17 mouse cellular contexts compared by ENCODE assay signal in the genomic region with DNA sequence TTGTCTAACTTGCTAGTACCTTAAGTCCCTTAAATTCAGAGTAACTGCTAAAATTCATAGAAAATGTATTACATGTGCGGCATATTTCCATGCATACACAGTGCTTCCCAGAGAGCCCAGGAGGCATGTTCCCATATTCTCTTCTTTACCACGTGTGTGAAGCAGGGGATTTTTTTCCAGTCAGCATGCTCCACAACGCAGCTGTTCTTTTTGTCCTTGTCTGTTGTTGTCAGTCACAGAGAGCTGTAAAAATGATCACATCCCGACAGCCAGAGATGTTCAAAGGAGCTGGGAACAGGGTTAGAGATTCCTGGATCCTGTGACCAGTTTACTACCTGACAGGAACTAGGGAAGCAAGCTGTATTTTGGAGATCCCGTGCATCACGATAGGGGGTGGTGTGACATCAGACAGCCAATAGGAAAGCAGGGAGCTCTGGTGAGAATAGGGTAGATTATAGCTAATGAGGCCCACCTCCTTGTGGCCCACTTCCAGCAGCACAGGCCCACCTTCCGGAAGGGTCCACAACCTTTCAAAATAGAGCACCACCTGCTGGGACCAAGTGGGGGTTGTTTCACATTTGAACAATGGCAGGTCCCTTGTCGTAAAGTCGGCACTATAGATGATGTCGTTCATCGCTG.
DNase-seq lines count a peak whose midpoint lies in the region; ATAC-seq lines count a peak whose summit lies in the region.
"Had no signal": no experiment of that assay in that cellular context is flagged by ENCODE, and none has a peak within 500 bp of the region (broad histone marks: within the 10 kb centered on the region; RNA-seq: fewer than 3 reads in every experiment).

No protein-coding gene starts in this region.

- peak; percentile 31; the same call in 1 of the 2 replicates for ATAC-seq in frontal cortex, adult (ENCODE audit: low TSS enrichment)
- ATAC-seq in neural tube, embryonic 15.5 days (ENCODE audit: low FRiP score), result peak; percentile 48; the same call in 1 of the 2 replicates
- 0 out of 2 replicates have a peak, but pooled peaks have one; percentile 60 for ATAC-seq in forebrain, embryonic 14.5 days
- peak; percentile 36 for ATAC-seq in limb, embryonic 15.5 days (ENCODE audit: insufficient number of reproducible peaks, low FRiP score, low TSS enrichment, low read depth)
- ATAC-seq: intestine, postnatal 0 days had no signal

- intact Hi-C loops in heart, postnatal 25 days (cut with DNase I), result no loop called here

- H3K4me3 ChIP-seq in neural tube, embryonic 15.5 days (replicated peaks), result no peak overlapping the region
- H3K4me3 ChIP-seq in forebrain, embryonic 14.5 days (ENCODE audit: low read depth, low read length), result no peak overlapping the region
- no peak overlapping the region for H3K4me3 ChIP-seq in limb, embryonic 15.5 days
- H3K4me3 ChIP-seq: heart, embryonic 12.5 days had no signal

- no peak for DNase-seq in frontal cortex, postnatal 36 days (ENCODE audit: low spot score in 2 of 2)
- no peak for DNase-seq in neural tube, embryonic 10.5 days (ENCODE audit: extremely low spot score, low spot score)
- peak; percentile 32 for DNase-seq in forebrain, embryonic 14.5 days (ENCODE audit: low spot score)
- no peak for DNase-seq in heart, postnatal 25 days (ENCODE audit: low spot score)
- no peak for DNase-seq in embryo, embryonic 9.5 days (ENCODE audit: extremely low spot score)
- DNase-seq: adrenal gland, postnatal 36 days; cerebellum, adult 8-10 months; heart, postnatal 4 days; lung, postnatal 10 days; right cerebral cortex, adult 18-20 months; spleen, adult 18-20 months had no signal

- peaks cover 9% of the 10 kb centered on the region; the same call in 1 of the 2 replicates for H3K4me1 ChIP-seq in neural tube, embryonic 15.5 days
- peaks cover 8% of the 10 kb centered on the region; the same call in 1 of the 2 replicates for H3K4me1 ChIP-seq in forebrain, embryonic 14.5 days (ENCODE audit: control insufficient read depth, insufficient read depth, low read length)
- peaks cover 23% of the 10 kb centered on the region for H3K4me1 ChIP-seq in limb, embryonic 15.5 days
- H3K4me1 ChIP-seq: heart, embryonic 12.5 days had no signal

- no peak overlapping the region for H3K27ac ChIP-seq in neural tube, embryonic 15.5 days (replicated peaks)
- no peak overlapping the region for H3K27ac ChIP-seq in forebrain, embryonic 14.5 days (ENCODE audit: low read depth, low read length)
- peak overlapping the region; percentile 63 for H3K27ac ChIP-seq in limb, embryonic 15.5 days

- H3K27me3 ChIP-seq in neural tube, embryonic 15.5 days (replicated peaks), result no peaks in the 10 kb centered on the region
- H3K27me3 ChIP-seq in forebrain, embryonic 14.5 days (replicated peaks; ENCODE audit: control insufficient read depth, insufficient read depth, low read length), result no peaks in the 10 kb centered on the region
- no peaks in the 10 kb centered on the region for H3K27me3 ChIP-seq in limb, embryonic 15.5 days
- H3K27me3 ChIP-seq: CH12.LX; heart, embryonic 12.5 days had no signal

- H3K9ac ChIP-seq in neural tube, embryonic 15.5 days (replicated peaks), result no peak overlapping the region
- H3K9ac ChIP-seq in forebrain, embryonic 14.5 days (ENCODE audit: low read length), result no peak overlapping the region
- no peak overlapping the region for H3K9ac ChIP-seq in limb, embryonic 15.5 days
- H3K9ac ChIP-seq: heart, embryonic 12.5 days had no signal

- H3K4me2 ChIP-seq in neural tube, embryonic 15.5 days, result 0 out of 2 replicates have a peak overlapping the region, but pooled peaks have one; percentile 1
- 0 out of 2 replicates have a peak overlapping the region, but pooled peaks have one; percentile 26 for H3K4me2 ChIP-seq in forebrain, embryonic 14.5 days (ENCODE audit: low read length)
- H3K4me2 ChIP-seq in limb, embryonic 15.5 days, result no peak overlapping the region
- H3K4me2 ChIP-seq: heart, embryonic 12.5 days had no signal

- no peaks in the 10 kb centered on the region for H3K9me3 ChIP-seq in neural tube, embryonic 15.5 days (replicated peaks)
- no peaks in the 10 kb centered on the region for H3K9me3 ChIP-seq in forebrain, embryonic 14.5 days (replicated peaks; ENCODE audit: control insufficient read depth, low read length)
- H3K9me3 ChIP-seq in limb, embryonic 15.5 days, result no peaks in the 10 kb centered on the region
- H3K9me3 ChIP-seq: heart, embryonic 12.5 days had no signal

- no peaks in the 10 kb centered on the region for H3K36me3 ChIP-seq in neural tube, embryonic 15.5 days
- no peaks in the 10 kb centered on the region for H3K36me3 ChIP-seq in forebrain, embryonic 14.5 days (ENCODE audit: control insufficient read depth, insufficient read depth, low read length)
- no peaks in the 10 kb centered on the region for H3K36me3 ChIP-seq in limb, embryonic 15.5 days
- H3K36me3 ChIP-seq: heart, embryonic 12.5 days had no signal

- 54% methylated on average over 11 of the region's 11 CpGs for WGBS in neural tube, embryonic 15.5 days
- 40% methylated on average over 11 of the region's 11 CpGs for WGBS in forebrain, embryonic 14.5 days
- WGBS in limb, embryonic 15.5 days, result 36% methylated on average over 11 of the region's 11 CpGs
